Mouse (Mus musculus) G1E (cell line): ENCODE data around the gene Lamtor2. TPM values are rescaled to one million over a fixed set of nuclear protein-coding genes. Genes with fewer than 3 reads are reported as not detected.
"Not testable (repeated sequence)": the region's sequence is repeated elsewhere in the genome, so short reads cannot be mapped to it uniquely, and the experiment has no call there.

Experiments used
- ATAC-seq: 2 replicates; pipeline ENCODE4 v1.8.0; 2016; ENCODE audit warnings: mild to moderate bottlenecking; ENCODE audit not compliant: insufficient number of reproducible peaks, poor library complexity, low FRiP score, severe bottlenecking; ENCODE audit errors: extremely low read depth
- DNase-seq: peaks from one replicate; pipeline ENCODE4 v3.0.0; 2012; ENCODE audit warnings: low spot score
- H3K27me3 ChIP-seq: 2 replicates; pipeline ENCODE4 v1.6.1; 2012; ENCODE audit warnings: mild to moderate bottlenecking, low read length, inconsistent platforms; ENCODE audit not compliant: insufficient read depth
- H3K36me3 ChIP-seq: replicated peaks from 2 replicates; pipeline ENCODE3; 2012; ENCODE audit warnings: mild to moderate bottlenecking, inconsistent platforms
- H3K4me1 ChIP-seq: 2 replicates; pipeline ENCODE4 v1.6.1; 2012; ENCODE audit warnings: low read depth, low read length, inconsistent platforms, mixed read lengths; ENCODE audit not compliant: insufficient read depth
- H3K4me3 ChIP-seq: 2 replicates; pipeline ENCODE4 v1.5.1; 2012; ENCODE audit warnings: low read depth, mild to moderate bottlenecking, inconsistent platforms, low read length, moderate library complexity, mixed read lengths
- H3K9me3 ChIP-seq: replicated peaks from 2 replicates; pipeline ENCODE4 v1.6.1; 2012; ENCODE audit warnings: inconsistent platforms
- CTCF ChIP-seq: IDR thresholded peaks from 2 replicates; pipeline ENCODE4 v1.5.1; 2012; ENCODE audit warnings: low read depth, low read length, inconsistent platforms, mixed read lengths
- GATA1 ChIP-seq: IDR thresholded peaks from 2 replicates; pipeline ENCODE4 v1.6.1; 2012; ENCODE audit warnings: borderline replicate concordance, low read length, inconsistent platforms, mixed read lengths
- GATA2 ChIP-seq: IDR thresholded peaks from 2 replicates; pipeline ENCODE4 v1.6.1; 2012; ENCODE audit warnings: low read depth, low read length, inconsistent platforms, borderline replicate concordance
- POLR2AphosphoS5 ChIP-seq: IDR thresholded peaks from 2 replicates; pipeline ENCODE4 v1.6.1; 2012; ENCODE audit warnings: low read depth, low read length, inconsistent platforms; ENCODE audit not compliant: insufficient replicate concordance
- TAL1 ChIP-seq: conservative IDR thresholded peaks from 2 replicates; pipeline ENCODE4 v1.6.1; 2012; ENCODE audit warnings: low read depth, low read length, inconsistent platforms, mixed read lengths
- polyA plus RNA-seq: library from polyadenylated mRNA; stranded (reverse); fragments of >175 nt; gene quantifications from 2 replicates; pipeline ENCODE4 v1.2.3, GENCODE M21; 2012
- total RNA-seq, 2 experiments: library from RNA; stranded (forward) in 1 of 2; stranded (reverse) in 1 of 2; fragments of 200-1000 nt in 1 of 2; fragments of >200 nt in 1 of 2; fragmentation: Nextera tagmentation in 1 of 2; gene quantifications; 2 replicates each; pipeline ENCODE4 v1.2.3; 2014 to 2017

Lamtor2 gene
- total and polyA plus RNA-seq, 3 experiments, result 44.7 to 182 (median 97.5) TPM

DNA sequence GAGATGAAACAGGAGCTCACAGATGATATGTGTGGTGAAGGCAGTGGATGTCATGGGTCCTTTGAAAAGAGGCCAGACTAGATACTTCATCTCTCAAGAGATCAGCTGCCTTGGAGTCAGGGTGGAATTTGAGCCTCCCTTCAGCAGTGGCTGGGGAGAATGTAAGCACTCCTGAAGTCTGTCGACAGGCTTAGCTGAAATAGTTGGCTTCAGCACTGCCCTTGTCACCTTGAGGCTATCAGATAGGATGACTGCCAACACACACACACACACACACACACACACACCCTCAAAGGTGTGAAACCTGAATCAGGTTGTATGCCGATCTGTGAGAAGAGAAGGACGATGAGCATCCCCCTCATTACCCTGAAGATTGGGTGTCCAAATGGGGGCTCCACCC lies 38.2 kb upstream of the Lamtor2 start:
- Histone ChIP-seq H3K9me3 (no peaks in the 10 kb centered on the region), H3K4me3 (no peak overlapping the region), H3K4me1 (peaks cover 26% of the 10 kb centered on the region), H3K27me3 (no peaks in the 10 kb centered on the region), H3K36me3 (peaks cover 50% of the 10 kb centered on the region)
- ATAC-seq (no peak), DNase-seq (no peak)
- no peak for TF ChIP-seq TAL1
- no peak for TF ChIP-seq POLR2AphosphoS5
- no peak for TF ChIP-seq CTCF
- TF ChIP-seq GATA1, result no peak
- no peak for TF ChIP-seq GATA2

DNA sequence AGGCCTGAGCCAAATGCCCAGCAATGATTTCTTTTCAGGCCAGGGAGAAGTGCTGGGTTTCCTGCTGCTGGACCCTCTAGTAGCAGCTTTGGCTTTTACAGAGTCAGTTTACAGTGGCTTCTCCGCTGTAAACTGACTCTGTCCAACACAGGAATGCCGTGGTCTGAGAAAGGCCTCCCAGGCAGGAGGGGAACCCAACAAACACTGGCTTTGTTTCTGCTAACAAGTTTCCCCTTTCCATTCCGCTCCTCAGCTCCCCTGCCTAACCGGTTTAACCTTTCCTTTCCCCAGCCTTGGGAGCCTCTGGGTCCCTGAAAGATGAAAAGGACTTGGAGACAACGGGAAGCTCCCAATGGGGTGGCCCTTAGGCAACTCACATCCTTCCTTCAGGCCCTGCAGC lies 37.4 kb upstream of the Lamtor2 start:
- no peaks in the 10 kb centered on the region for H3K27me3 ChIP-seq
- H3K36me3 ChIP-seq, result peaks cover 58% of the 10 kb centered on the region
- no peaks in the 10 kb centered on the region for H3K9me3 ChIP-seq
- DNase-seq, result no peak
- ATAC-seq, result no peak
- no peak overlapping the region for H3K4me3 ChIP-seq
- no peak for TF ChIP-seq CTCF
- TF ChIP-seq GATA1, result no peak
- TF ChIP-seq TAL1, result no peak
- TF ChIP-seq POLR2AphosphoS5, result no peak
- no peak for TF ChIP-seq GATA2
- H3K4me1 ChIP-seq, result peaks cover 26% of the 10 kb centered on the region

DNA sequence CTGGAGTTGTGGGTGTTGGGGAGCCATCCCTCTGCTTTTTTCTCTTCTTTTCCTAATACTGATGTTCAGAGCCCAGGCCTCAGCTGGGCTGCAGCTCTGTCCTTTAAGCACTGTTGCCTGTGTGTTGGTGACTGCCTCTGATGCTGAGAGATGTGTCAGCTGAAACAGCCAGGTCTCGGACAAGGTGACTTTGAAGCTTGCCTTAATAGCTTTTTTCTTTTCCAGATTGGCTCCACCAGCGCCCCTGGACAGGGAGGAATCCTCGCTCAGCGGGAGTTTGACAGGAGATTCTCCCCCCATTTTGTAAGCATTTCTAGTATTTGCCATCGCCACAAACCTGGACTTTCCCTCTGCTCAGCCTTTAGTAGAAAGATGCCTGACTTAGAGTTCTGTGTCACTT lies 33.8 kb upstream of the Lamtor2 start:
- Histone ChIP-seq H3K9me3 (no peaks in the 10 kb centered on the region), H3K36me3 (peaks cover 83% of the 10 kb centered on the region), H3K4me3 (no peak overlapping the region), H3K4me1 (peaks cover 13% of the 10 kb centered on the region), H3K27me3 (no peaks in the 10 kb centered on the region)
- ATAC-seq, result no peak
- TF ChIP-seq CTCF, result no peak
- no peak for TF ChIP-seq TAL1
- no peak for TF ChIP-seq POLR2AphosphoS5
- no peak for TF ChIP-seq GATA1
- TF ChIP-seq GATA2, result no peak
- DNase-seq, result no peak

DNA sequence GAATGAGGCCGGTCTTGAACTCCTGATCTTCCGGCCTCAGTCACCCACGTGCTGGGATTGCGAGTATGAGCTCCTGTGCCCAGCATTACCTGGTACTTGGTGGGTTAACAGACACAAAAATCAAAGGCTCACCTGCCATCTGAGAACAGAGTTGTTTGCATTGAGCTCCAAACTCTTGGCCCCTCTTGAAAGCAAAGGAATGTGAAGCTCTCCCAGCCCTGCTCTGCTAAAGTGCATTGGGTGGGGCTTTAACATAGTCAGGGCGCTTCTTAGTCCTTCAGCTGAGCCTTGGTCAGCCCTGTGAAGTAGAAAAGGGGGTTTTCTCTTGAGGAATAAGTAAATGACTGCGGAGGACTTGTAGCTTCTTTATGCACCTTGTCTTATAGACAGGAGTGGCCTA lies 32.9 kb upstream of the Lamtor2 start:
- DNase-seq, result no peak
- H3K36me3 ChIP-seq, result peaks cover 82% of the 10 kb centered on the region
- H3K4me3 ChIP-seq, result no peak overlapping the region
- no peaks in the 10 kb centered on the region for H3K9me3 ChIP-seq
- no peak for TF ChIP-seq CTCF
- no peak for TF ChIP-seq POLR2AphosphoS5
- no peak for TF ChIP-seq TAL1
- TF ChIP-seq GATA2, result no peak
- no peak for TF ChIP-seq GATA1
- H3K4me1 ChIP-seq, result peaks cover 13% of the 10 kb centered on the region
- no peaks in the 10 kb centered on the region for H3K27me3 ChIP-seq
- ATAC-seq, result no peak

DNA sequence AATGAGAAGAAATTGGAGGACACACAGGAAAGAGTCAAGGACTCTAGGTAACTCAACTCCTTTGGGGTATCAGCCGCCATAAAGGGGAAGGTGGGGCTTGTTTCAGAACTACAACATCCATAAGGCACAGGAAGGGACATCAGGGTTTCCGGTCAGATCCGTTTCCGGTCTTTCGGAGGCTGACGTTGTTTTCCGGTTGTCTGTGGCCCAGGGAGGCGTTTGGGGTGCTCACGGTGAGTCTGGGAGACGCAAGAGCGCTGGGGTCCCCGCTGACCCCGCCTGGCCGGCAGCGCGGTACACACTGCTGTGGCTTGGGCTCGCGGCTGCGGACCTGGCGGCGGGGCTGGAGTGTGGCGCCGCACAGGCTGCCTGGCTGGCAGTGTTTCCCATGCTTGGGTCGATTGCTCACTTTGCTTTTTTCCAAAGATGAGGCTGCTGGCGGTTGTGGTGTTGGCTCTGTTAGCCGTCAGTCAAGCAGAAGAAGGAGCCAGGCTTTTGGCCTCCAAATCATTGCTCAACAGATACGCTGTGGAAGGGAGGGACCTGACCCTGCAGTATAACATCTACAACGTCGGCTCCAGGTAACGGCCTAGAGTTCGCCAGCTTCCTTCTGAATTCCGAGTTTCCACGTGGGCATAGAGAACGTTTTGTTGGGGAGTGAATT lies 26.7 kb upstream of the Lamtor2 start:
- Histone ChIP-seq H3K4me1 (peaks cover 25% of the 10 kb centered on the region), H3K4me3 (peak overlapping the region; percentile 88), H3K27me3 (0 out of 2 replicates have a peak, but pooled peaks cover 3% of the 10 kb centered on the region), H3K9me3 (no peaks in the 10 kb centered on the region), H3K36me3 (peaks cover 35% of the 10 kb centered on the region)
- DNase-seq (peak; percentile 85), ATAC-seq (peak; percentile 81)
- no peak for TF ChIP-seq POLR2AphosphoS5
- TF ChIP-seq GATA2, result no peak
- no peak for TF ChIP-seq GATA1
- no peak for TF ChIP-seq CTCF

DNA sequence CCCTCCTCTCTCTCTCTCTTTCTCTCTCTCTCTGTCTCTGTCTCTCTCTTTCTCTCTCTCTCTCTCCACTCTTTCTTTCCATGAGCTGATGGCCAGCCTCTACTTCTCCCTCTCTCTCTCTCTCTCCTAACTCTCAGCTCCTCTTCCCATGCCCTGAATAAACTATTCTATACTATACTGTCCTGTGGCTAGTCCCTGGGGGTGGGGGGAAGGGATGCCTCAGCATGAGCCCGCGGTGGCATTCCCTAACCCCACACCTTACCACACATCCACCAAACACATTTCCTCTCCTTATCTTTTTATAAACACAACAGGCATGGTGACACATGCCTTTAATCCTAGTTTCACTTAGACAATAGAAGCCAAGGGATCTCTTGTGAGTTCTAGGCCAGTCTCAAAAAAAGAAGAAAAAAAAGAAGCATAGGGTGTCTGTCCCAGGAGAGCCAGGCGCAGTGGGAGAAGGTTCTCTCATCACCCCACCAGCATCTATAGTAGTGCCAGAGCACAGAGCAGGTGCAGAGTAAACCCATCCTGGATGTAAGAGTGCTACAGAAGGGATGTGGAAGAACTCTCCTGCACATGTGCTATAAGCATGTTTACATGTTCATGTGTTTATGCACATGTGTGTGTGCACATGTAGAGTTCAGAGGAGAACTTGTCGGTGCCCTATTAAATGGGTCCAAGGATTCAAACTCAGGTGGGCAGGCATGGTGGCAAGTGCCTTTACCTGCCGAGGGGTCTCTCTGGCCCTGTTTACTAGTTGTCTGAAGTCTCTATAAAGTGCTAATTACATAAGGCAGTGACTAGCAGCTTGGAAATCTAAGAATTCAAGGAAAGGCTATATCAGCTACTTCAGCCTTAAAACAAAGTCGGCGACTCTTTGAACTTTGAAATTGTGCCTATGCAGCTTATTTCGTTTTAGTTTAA lies 25.9 kb upstream of the Lamtor2 start:
- ATAC-seq (no peak), DNase-seq (no peak)
- H3K27me3 ChIP-seq, result 0 out of 2 replicates have a peak, but pooled peaks cover 3% of the 10 kb centered on the region
- H3K4me3 ChIP-seq, result peak overlapping the region; percentile 88
- no peaks in the 10 kb centered on the region for H3K9me3 ChIP-seq
- H3K36me3 ChIP-seq, result peaks cover 30% of the 10 kb centered on the region
- TF ChIP-seq GATA1, result no peak
- no peak for TF ChIP-seq GATA2
- no peak for TF ChIP-seq POLR2AphosphoS5
- no peak for TF ChIP-seq CTCF
- peaks cover 27% of the 10 kb centered on the region for H3K4me1 ChIP-seq

DNA sequence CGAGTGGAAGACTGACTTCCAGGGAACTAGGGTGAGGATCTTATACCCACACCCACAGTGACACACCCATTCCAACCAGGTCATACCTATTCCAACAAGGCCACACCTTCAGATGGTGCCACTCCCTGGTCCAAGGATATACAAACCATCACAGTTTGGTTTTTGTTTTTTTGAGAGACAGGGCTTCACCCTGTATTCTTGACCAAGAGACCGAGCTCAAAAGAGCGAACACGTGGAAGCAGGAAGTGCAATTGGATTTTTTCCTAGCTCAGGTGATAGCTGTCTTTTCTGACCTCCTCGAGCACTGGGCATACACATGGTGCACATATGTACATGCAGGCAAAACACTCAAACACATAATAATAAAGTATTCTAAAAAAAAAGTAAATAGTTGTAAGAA lies 25.0 kb upstream of the Lamtor2 start:
- H3K9me3 ChIP-seq, H3K4me3 ChIP-seq, H3K27me3 ChIP-seq, ATAC-seq, DNase-seq: not testable (repeated sequence)
- H3K4me1 ChIP-seq, result peaks cover 21% of the 10 kb centered on the region
- peaks cover 21% of the 10 kb centered on the region for H3K36me3 ChIP-seq
